Mouse (Mus musculus) mature B cell (primary cell): ENCODE results near the gene Abhd17c.
"Not testable (repeated sequence)": the region's sequence is repeated elsewhere in the genome, so short reads cannot be mapped to it uniquely, and the experiment has no call there.

Experiments
- in situ Hi-C: fragments of 300-500 bp; cut with MboI; formaldehyde crosslinking; loops from 2 replicates; pipeline ENCODE4 v1.14.3; 2019

Abhd17c gene

DNA sequence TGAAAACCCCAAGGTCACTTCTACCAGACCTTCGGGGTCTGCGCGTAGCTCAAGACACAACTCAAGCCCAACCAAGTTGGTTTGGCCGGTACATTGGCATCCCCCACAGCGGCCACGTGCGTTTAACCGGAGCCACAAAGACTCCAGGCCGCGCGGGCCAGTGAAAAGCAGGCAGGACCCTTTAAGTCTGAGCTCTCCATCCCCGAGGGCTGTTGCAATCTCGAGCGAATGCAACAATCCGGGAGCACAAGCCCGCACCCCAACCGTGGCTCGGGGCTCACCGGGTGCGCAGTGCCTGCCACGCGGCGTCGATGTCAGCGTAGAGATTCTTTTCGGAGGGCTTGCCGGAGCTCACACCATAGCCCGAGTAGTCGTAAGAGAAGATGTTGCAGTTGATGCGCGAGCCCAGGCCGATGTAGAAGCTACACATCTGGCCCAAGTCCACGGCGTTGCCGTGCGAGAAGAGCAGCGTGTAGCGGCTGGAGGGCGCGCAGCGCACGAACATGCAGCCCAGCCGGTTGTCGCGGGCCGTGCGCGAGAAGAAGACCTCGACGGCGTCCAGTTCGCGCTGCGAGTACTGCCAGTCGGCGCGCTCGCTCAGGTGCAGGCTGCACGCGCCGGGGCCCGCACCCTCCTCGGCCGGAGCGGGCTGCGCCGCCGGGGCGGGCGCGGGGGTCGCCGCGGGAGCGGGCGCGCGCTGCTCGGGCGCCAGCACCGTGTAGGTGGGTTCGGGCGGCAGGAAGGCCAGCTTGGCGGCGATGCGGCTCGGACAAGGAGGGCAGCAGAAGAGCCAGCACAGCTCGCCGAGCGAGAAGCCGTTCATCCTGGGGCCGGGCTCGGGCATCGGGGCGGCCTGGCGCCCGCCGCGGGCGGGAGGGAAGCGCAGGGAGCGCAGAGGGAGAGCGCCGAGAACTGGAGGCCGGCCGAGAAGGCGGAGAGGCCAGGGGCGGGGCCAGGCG lies at the start of gene Abhd17c:
TSS of gene Abhd17c (minus strand) at position 893 of the 959 bp plus-strand sequence.
- in situ Hi-C loops, result no loop called here

DNA sequence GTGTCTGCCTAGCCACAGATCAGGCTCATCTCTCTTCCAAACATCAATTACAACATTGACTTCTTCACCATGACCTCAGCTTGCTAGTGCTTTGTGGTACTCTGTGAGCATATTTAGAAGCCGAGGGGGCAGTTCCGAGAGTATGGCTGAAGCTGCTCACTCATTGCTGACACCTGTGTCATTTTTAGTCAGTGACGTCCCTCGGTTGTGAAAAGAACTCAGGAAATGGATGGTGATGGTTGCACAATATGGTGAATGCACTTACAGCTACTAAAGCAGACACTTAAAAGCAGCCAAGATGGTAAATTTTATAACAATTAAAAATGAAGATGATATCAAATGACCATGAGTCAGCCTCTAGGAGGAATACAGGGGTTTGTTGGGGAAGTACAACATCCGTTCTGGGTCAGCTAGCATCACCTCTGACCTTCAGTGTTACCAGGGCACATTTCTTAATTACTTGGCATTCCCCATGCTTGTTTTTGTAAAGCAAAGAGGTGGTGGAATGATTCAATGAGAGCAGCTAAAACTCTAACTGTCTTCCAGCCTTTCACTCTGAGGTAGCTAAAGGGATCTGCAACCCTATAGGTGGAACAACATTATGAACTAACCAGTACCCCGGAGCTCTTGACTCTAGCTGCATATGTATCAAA lies 45.6 kb upstream of the Abhd17c start:
- in situ Hi-C loops, result no loop called here

DNA sequence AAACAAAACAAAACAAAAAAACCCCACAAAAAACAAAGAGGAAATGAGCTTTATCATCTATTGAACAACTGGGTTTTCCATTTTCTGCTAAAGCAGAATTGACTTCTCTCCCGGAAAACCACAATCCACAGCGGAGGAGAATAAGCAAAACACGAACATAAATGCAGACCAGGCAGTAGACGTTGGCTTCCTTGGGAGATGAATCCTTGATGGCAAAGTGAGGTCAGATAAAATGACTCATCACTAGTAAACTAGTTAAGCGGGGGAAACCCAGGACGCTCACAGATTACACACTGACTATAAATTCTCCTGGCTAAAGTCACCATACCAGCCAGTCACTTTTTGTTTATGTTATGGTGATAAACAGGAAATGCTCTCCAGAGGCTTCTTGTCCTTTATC lies 44.5 kb upstream of the Abhd17c start:
- in situ Hi-C loops, result no loop called here

DNA sequence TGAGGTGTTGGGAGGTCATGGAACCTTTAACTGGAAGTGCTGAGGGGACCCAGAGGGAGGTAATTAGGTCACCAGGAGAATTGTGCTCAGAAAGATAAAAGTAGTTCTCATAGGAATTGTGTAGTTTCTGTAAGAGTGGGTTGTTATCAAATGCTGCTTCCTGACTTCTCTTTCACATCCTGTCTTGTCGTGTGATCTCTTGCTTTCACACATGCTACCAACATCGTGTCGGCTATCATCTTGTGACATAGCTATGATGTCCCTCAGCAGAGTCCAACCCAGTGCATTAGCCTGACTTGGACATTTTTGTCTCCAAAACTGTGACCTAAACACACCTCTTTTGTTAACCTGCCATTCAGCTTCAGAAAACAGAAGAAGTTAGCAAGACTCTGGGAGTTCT lies 40.6 kb upstream of the Abhd17c start:
- in situ Hi-C loops, result no loop called here

GRCm38 (mm10) chr7:84191476-84191875 lies 39.8 kb upstream of the Abhd17c start:
- in situ Hi-C loops, result no loop called here

DNA sequence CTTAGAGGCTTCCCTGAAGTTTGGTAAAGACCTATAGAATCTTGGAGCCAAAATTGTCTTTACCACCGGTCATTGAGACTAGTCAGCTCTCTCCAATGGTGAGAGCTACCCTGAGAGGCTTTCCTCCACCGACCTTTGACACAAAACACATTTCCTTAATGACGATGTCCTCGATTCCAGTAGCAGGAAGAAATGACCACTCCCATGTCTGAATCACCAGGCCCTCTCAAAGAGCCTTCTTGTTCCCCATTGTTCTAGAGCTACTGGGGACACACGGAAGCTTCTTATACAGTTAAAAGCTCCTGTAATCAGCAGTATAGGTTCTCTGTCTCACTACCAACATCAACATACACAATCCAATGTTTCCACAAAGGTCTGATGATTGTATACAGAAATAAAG lies 36.5 kb upstream of the Abhd17c start:
- in situ Hi-C loops, result no loop called here

DNA sequence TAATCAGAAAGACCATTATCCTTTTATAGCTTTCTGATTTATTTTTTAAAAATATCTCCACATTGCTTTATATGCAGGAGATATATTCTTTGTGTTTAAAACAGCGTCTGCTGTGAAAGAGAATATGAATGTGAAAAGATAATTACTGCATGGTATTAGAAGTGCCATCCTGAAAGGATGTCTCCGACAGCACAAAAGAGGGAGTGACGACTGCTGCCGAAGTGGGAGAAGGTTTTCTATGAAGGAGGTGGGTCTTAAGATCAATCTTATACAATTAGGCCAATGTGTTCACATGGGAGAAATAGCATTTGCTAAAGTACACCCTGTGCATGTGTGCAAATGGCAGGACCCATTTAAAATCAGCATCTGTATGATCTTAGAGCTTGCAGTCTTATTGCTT lies 33.5 kb upstream of the Abhd17c start:
- in situ Hi-C loops, result no loop called here

DNA sequence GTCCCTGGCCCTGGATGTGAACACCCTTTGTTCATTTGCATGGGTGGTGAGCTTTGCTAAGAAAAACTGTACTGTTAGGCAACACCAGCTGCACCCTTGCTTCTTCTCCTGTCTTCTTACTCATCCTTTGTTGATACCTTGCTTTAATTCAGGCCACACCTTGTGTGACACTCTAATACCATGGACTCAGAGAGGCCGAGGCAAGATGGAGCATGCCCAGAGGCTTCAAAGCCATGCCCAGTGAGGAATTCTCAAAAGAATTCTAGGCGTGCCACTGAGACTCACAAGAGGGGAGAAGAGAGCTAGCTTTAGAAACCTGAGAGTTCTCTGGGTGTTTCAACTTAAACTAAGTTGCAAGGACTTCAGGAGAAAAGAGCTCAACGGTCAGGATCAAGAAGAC lies 33.0 kb upstream of the Abhd17c start:
- in situ Hi-C loops, result no loop called here

GRCm38 (mm10) chr7:84178809-84179208 lies 27.1 kb upstream of the Abhd17c start:
- in situ Hi-C loops, result not testable (repeated sequence)

- in situ Hi-C loops, result no loop called here
These were observed 23.2 kb upstream of the Abhd17c start for GRCm38 (mm10) chr7:84174655-84175448.

DNA sequence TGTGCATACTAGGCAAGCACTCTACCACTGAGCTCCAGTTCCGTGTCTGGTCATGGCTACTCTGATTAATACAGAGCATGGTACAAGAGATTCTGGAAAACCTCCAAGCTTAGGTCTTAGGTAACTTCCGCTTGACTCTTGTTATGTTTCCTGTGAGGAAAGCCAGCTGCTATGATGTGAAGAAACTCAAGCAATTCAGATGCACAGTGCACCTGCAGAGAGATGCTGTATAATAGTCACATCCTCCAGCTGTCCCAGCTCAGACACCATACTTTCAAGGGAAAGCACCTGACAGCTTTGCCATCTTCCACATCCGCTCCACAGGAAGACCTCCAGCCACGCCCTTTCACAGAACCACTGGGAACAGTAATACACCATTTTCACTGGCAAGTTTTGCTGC lies 21.7 kb upstream of the Abhd17c start:
- in situ Hi-C loops, result no loop called here

DNA sequence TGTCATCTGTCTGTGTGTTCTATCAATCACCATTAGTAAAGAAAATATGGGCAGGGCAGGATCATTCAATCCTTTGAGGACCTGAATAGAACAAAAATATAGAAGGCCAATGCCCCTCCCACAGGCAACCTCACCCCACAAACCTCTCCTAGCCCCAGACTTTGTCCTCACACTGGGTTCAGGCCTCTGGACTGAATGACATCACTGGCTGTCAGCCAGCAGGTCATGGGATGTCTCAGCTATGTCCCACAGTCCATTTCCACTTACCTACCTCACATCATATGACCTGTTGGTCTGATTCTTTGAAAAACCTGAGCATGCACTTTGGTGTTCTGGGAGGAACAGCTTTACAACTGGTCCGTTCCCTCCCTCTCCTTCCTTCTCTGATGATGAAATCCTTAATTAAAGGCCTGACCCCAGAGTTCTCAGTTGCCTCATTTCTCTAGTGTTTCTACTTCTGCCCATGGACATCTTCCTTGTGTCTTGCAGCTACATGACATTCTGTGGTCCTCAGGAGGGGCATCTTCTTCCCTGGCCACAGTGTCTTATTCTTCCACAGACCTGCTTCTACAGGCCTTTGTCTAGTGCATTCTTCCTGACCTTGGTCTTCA lies 19.6 kb upstream of the Abhd17c start:
- in situ Hi-C loops, result no loop called here

- in situ Hi-C loops, result no loop called here
These were observed 16.7 kb upstream of the Abhd17c start for GRCm38 (mm10) chr7:84168355-84168754.

- in situ Hi-C loops, result no loop called here
These were observed 15.2 kb upstream of the Abhd17c start for GRCm38 (mm10) chr7:84166721-84167419.

DNA sequence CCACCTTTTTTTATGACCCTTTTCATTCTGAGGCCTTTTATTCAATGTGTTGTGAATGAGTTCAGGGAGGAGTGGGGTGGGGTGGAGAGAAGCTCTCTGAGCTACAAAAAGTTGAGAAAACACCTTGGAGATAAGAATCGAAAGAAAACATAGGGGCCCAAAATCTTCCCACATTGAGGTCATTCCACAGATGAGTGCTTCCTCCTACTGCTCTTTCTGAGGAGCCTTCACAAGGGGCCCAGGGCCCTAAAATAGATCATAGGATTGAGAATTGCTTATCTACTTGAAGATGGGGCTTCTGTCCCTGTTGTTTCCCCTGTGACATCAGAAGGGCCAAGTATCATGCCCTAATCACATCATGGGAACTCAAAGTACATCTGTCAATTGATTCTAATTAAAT lies 14.3 kb upstream of the Abhd17c start:
- in situ Hi-C loops, result no loop called here

DNA sequence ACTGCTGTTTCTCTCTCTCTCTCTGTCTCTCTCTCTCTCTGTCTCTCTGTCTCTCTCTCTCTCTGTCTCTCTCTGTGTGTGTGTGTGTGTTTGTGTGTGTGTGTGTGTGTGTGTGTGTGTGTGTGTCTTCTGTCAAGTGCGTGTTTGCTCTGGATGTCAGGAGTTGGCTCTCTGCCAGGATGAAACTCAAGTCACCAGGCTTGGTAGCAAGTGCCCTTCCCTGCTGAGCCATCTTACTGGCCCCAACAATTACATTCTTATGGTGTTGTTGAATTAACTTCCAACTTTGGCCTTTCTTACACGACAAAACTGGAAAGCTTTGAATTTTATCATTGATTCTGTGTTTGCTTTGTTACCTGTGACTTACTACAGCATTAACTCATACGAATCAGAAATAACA lies 13.6 kb upstream of the Abhd17c start:
- in situ Hi-C loops, result no loop called here

- in situ Hi-C loops, result no loop called here
These were observed 13.2 kb upstream of the Abhd17c start for GRCm38 (mm10) chr7:84164880-84165279.

GRCm38 (mm10) chr7:84164419-84164818 lies 12.7 kb upstream of the Abhd17c start:
- in situ Hi-C loops, result no loop called here

DNA sequence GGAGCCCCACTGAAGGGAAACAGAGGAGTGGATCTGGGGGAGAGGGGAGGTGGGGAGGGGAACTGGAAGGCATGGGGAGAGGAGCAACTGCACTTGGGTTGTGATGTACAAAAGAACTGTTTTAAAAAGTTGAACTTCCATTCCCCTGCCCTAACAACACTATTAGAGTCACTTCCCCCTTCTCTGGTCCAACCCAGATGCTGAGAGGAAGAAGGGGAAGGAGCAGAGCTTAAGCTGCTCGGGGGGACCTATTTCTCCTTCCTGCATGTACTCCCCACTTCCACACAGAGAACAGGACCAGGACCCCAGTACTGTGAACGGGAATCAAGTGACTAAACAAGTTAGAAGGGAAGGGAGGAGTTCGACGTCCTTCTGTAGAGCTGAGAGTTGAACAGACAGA lies 11.9 kb upstream of the Abhd17c start:
- in situ Hi-C loops, result no loop called here

DNA sequence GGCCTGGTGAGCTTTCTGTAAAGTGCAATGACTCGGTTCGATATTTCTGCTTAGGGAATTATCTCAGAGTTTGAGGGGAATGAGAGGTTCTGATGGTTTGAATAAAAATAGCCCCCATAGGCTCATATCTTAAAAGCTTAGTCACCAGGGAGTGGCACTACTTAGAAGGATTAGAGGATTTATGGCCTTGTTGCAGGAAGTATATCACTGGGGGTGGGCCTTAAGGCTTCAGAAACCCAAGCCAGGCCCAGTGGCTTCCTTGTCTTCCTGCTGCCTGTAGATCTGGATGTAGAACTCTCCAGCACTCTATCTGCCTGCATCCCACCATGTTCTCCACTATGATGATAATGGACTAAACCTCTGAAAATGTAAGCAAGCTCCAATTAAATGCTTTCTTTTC lies 7.7 kb upstream of the Abhd17c start:
- in situ Hi-C loops, result no loop called here

DNA sequence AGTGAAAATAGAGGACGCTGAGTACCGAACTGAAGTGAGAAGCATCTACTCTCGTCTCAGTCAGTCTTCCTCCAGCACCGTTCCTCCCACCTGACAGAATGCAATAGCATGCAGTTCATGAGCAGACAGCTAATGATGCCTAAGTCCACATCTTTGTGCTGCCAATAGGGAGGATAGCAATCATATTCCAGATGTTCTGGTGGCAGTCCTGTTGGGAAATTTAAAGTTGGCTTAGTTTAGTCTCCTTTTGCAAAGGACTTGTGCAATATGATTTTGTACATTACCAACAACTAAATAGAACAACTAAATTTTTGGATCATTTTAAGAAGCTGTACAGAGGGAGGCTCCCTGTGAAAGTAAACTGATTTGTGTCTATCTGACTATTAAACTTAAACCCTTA lies 2.1 kb upstream of the Abhd17c start:
- in situ Hi-C loops, result no loop called here
